Mouse (Mus musculus) mouse embryonic stem cell (cell line): ENCODE results near the gene Tfdp2.

ENCODE experiments used
- in situ Hi-C, 2 experiments: fragments of 300-500 bp; cut with MboI; formaldehyde crosslinking; loops; 1 replicate in 1 of 2; 3 replicates in 1 of 2; pipeline ENCODE4 v1.14.3; 2019 to 2020; ENCODE audit warnings: low sequenced_read_pairs in 2 of 2, low pct_unique_long_range_greater_than_20kb in 1 of 2, mixed read lengths in 1 of 2; ENCODE audit not compliant: unreplicated experiment in 1 of 2

The Tfdp2 gene

GRCm38 (mm10) chr9:96269726-96270125 is 73.7 kb downstream of the Tfdp2 start:
- in situ Hi-C loops: no loop called here

- in situ Hi-C loops: no loop called here
These were observed 79.5 kb downstream of the Tfdp2 start for GRCm38 (mm10) chr9:96275543-96275942.

- in situ Hi-C loops: no loop called here
These were observed 85.4 kb downstream of the Tfdp2 start for GRCm38 (mm10) chr9:96281497-96281896.

GRCm38 (mm10) chr9:96282082-96282481 is 86.0 kb downstream of the Tfdp2 start:
- in situ Hi-C loops: no loop called here

GRCm38 (mm10) chr9:96284916-96285315 is 88.8 kb downstream of the Tfdp2 start:
- in situ Hi-C loops: no loop called here

GRCm38 (mm10) chr9:96292144-96292543 is 96.1 kb downstream of the Tfdp2 start:
- in situ Hi-C loops: no loop called here

- in situ Hi-C loops: no loop called here
These were observed 103.4 kb downstream of the Tfdp2 start for GRCm38 (mm10) chr9:96299324-96300008.

GRCm38 (mm10) chr9:96308816-96309215 is 112.7 kb downstream of the Tfdp2 start:
- in situ Hi-C loops: no loop called here

- in situ Hi-C loops: no loop called here
These were observed 116.0 kb downstream of the Tfdp2 start for GRCm38 (mm10) chr9:96312074-96312473.

GRCm38 (mm10) chr9:96319333-96319732 is 123.3 kb downstream of the Tfdp2 start:
- in situ Hi-C loops: no loop called here

- in situ Hi-C loops: no loop called here
These were observed 124.5 kb downstream of the Tfdp2 start for GRCm38 (mm10) chr9:96320551-96320980.

GRCm38 (mm10) chr9:96322411-96323152 is 126.5 kb downstream of the Tfdp2 start:
- in situ Hi-C loops: no loop called here

- in situ Hi-C loops: no loop called here
These were observed 128.4 kb downstream of the Tfdp2 start for GRCm38 (mm10) chr9:96324502-96324901.

GRCm38 (mm10) chr9:96326496-96326923 is 130.4 kb downstream of the Tfdp2 start:
- in situ Hi-C loops: no loop called here

GRCm38 (mm10) chr9:96328226-96328625 is 132.2 kb downstream of the Tfdp2 start:
- in situ Hi-C loops: no loop called here

- in situ Hi-C loops: no loop called here
These were observed 135.1 kb downstream of the Tfdp2 start for GRCm38 (mm10) chr9:96331146-96331545.

GRCm38 (mm10) chr9:96345750-96346149 is 149.7 kb downstream of the Tfdp2 start:
- in situ Hi-C loops: no loop called here

- in situ Hi-C loops: no loop called here
These were observed 152.8 kb downstream of the Tfdp2 start for GRCm38 (mm10) chr9:96348885-96349284.

GRCm38 (mm10) chr9:96350010-96350409 is 153.9 kb downstream of the Tfdp2 start:
- in situ Hi-C loops: no loop called here

GRCm38 (mm10) chr9:96350476-96350875 is 154.4 kb downstream of the Tfdp2 start:
- in situ Hi-C loops: no loop called here
